Mouse (Mus musculus) heart, postnatal 0 days (tissue): Measurements from ENCODE around the gene Josd1.

ENCODE experiments used
- CTCF ChIP-seq: IDR thresholded peaks from 2 replicates; pipeline ENCODE4 v1.5.1; 2016; ENCODE audit warnings: antibody characterized with exemption, control low read depth, low read depth
- EP300 ChIP-seq: IDR thresholded peaks from 2 replicates; pipeline ENCODE4 v1.6.1; 2016; ENCODE audit warnings: antibody characterized with exemption, low read depth

DNA sequence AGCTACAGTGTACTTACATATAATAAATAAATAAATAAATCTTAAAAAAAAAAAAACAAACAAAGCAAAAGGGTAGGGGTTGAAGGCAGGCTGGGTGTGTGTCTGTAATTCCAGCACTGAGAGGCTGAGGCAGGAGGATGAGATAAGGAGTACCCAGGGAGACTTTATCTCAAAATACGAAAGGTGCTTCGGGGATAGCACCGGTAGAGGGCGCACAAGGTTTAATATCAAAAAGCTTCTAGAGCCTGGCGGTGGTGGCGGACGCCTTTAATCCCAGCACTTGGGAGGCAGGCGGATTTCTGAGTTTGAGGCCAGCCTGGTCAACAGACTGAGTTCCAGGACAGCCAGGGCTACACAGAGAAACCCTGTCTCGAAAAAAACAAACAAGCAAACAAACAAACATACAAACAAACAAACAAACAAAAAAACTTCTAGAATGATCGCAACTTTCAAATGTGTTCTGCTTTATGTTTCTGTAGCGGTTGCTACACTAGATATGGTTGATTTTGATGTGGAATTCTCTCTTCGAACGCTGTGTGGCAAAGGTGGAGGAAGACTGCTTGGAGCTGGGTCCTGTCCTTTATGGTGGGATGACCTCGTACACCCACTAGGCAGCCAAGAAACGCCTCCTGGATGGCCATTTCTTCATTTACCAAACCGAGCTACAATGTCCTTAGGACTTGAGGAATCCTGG, 29.7 kb downstream of the Josd1 start:
- TF ChIP-seq CTCF (peak; percentile 63), EP300 (no peak)
